Mouse (Mus musculus) ES-E14 (cell line): ENCODE data around the gene Ccnb1ip1.

Experiments used
- HCFC1 ChIP-seq: IDR thresholded peaks from 2 replicates; pipeline ENCODE4 v1.6.1; 2012; ENCODE audit warnings: low read length, inconsistent platforms, borderline replicate concordance; ENCODE audit not compliant: insufficient read depth
- ZC3H11A ChIP-seq: IDR thresholded peaks from 2 replicates; pipeline ENCODE4 v1.6.1; 2012; ENCODE audit warnings: low read depth, mild to moderate bottlenecking, inconsistent platforms, low read length, borderline replicate concordance

DNA sequence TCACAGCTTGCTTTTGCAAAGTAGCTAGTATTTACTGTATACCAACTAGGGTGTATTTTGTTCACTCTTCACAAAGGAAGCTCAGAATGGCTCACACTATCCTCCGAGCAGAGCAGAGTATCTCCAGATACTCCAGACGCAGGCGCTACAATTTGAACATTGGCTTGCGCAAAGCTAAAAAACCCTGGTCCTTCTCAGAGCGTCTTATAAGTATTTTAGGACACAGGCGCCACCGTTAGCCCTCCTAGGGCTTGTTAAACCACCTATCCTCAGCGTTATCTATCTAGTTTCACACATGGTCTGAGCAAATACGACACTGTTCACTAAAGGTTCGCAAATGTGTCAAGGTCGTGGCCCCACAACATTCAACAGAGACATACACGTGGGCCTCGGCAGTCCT is 2.8 kb downstream of the Ccnb1ip1 start:
- no peak for TF ChIP-seq HCFC1
- no peak for TF ChIP-seq ZC3H11A
